Mouse (Mus musculus): ENCODE data around the gene Wrap53.

- TF ChIP-seq POLR2A (IDR thresholded peaks at IDR 0.05; ENCODE audit: borderline replicate concordance, low read depth, low read length) (no peak), CTCF (IDR thresholded peaks at IDR 0.05; ENCODE audit: low read depth, low read length) (no peak)
Observed at GRCm38 (mm10) chr11:69617805-69618204, 37.8 kb upstream of the Wrap53 start, which contains the start of gene Shbg.
